Mouse (Mus musculus): ENCODE data around the gene Spon1. TPM values are rescaled to one million over a fixed set of nuclear protein-coding genes. Genes with fewer than 3 reads are reported as not detected.

Spon1 gene
- polyA plus RNA-seq, 1 experiment: 1.2 TPM

DNA sequence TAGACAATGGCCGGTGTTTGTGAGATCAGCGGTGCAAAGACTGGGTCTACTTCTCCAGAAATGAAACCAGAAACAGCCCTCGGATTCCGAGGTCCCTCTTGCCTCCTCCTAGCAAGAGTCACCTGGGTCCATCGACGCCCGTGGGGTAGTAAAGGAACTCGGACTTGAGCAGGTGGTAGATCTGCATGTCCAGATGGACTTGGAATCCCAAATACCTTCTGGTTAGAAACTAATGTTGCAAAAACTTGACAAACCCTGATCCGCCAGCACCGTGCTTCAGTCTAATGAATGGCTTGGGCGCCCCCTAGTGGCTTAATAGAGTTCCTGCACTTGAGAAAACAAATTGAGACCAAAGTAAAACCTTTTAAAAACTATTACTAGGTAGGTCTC lies 254.9 kb downstream of the Spon1 start:
- no peaks in the 10 kb centered on the region for H3K36me3 ChIP-seq (ENCODE audit: control insufficient read depth, insufficient read depth, low read length)
- H3K27ac ChIP-seq (ENCODE audit: insufficient read depth, low read length): no peak overlapping the region
- H3K4me1 ChIP-seq (ENCODE audit: control insufficient read depth, insufficient read depth, insufficient read length): no peaks in the 10 kb centered on the region; the same call in 1 of the 2 replicates
- peak; percentile 27 to 54 for DNase-seq (ENCODE audit: low read depth in 1 of 2, low spot score in 2 of 2)
- TF ChIP-seq CTCF (IDR thresholded peaks at IDR 0.05; ENCODE audit: extremely low read depth, insufficient read depth, insufficient read length, insufficient replicate concordance) (peak; percentile 50; the same call in 1 of the 2 replicates), POLR2A (IDR thresholded peaks at IDR 0.05; ENCODE audit: low read depth, low read length) (no peak)
- peak overlapping the region; percentile 65 for H3K4me3 ChIP-seq (ENCODE audit: extremely low read depth, insufficient read depth, insufficient read length)
- WGBS: 1% methylated on average over 11 of the region's 11 CpGs
- H3K27me3 ChIP-seq (ENCODE audit: control insufficient read depth, insufficient read depth, low read length): no peaks in the 10 kb centered on the region

DNA sequence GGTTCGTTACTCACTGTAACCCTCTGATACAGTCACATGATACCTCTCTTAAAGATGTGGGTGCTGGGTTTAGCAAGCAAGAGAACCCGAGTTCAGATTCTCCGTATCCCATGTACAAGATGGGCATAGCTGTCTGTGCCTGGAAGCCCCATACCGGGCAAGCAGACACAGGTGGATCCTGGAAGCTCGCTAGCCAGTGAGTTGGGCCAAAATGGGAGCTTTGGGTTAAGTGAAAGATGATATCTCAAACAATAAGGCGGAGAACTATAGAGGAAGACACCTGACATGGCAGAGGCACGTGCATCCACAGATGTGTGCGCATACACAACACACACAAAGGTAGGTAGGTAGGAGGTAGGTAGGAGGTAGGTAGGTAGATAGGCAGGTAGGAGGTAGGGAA lies 261.1 kb downstream of the Spon1 start:
- TF ChIP-seq POLR2A (IDR thresholded peaks at IDR 0.05; ENCODE audit: low read depth, low read length) (no peak), CTCF (IDR thresholded peaks at IDR 0.05; ENCODE audit: extremely low read depth, insufficient read depth, insufficient read length, insufficient replicate concordance) (no peak)
- H3K4me3 ChIP-seq (ENCODE audit: extremely low read depth, insufficient read depth, insufficient read length): no peak overlapping the region
- no peak for DNase-seq (ENCODE audit: low read depth in 1 of 2, low spot score in 2 of 2)
- H3K4me1 ChIP-seq (ENCODE audit: control insufficient read depth, insufficient read depth, insufficient read length): no peaks in the 10 kb centered on the region
- no peak overlapping the region for H3K27ac ChIP-seq (ENCODE audit: insufficient read depth, low read length)
- no peaks in the 10 kb centered on the region for H3K27me3 ChIP-seq (ENCODE audit: control insufficient read depth, insufficient read depth, low read length)
- H3K36me3 ChIP-seq (ENCODE audit: control insufficient read depth, insufficient read depth, low read length): no peaks in the 10 kb centered on the region
- WGBS: 89% methylated on average over 8 of the region's 8 CpGs

DNA sequence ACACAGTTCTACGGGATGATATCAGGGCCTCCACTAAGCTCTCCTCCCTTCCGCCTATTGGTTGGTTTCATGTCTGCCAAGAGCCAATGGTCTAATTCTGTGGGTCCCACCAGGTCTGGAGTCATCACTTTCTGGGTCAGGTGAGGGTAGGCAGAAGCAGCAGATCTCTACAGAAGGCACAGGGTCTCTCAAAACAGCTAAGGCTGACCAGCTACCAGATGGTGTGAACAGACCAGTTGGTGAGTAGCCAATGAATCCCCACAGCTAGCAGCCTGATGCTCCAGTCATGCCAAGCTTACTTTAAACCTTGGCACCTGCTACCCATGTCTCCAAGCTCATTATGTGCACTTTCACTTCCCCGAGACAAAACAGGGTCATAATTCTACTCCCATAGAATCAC lies 261.6 kb downstream of the Spon1 start:
- TF ChIP-seq POLR2A (IDR thresholded peaks at IDR 0.05; ENCODE audit: low read depth, low read length): no peak
- TF ChIP-seq CTCF (IDR thresholded peaks at IDR 0.05; ENCODE audit: extremely low read depth, insufficient read depth, insufficient read length, insufficient replicate concordance): no peak
- WGBS: 81% methylated on average over 3 of the region's 3 CpGs
- H3K36me3 ChIP-seq (ENCODE audit: control insufficient read depth, insufficient read depth, low read length): no peaks in the 10 kb centered on the region
- H3K27me3 ChIP-seq (ENCODE audit: control insufficient read depth, insufficient read depth, low read length): no peaks in the 10 kb centered on the region
- no peak overlapping the region for H3K4me3 ChIP-seq (ENCODE audit: extremely low read depth, insufficient read depth, insufficient read length)
- H3K27ac ChIP-seq (ENCODE audit: insufficient read depth, low read length): no peak overlapping the region
- no peaks in the 10 kb centered on the region for H3K4me1 ChIP-seq (ENCODE audit: control insufficient read depth, insufficient read depth, insufficient read length)
- DNase-seq (ENCODE audit: low read depth in 1 of 2, low spot score in 2 of 2): no peak

DNA sequence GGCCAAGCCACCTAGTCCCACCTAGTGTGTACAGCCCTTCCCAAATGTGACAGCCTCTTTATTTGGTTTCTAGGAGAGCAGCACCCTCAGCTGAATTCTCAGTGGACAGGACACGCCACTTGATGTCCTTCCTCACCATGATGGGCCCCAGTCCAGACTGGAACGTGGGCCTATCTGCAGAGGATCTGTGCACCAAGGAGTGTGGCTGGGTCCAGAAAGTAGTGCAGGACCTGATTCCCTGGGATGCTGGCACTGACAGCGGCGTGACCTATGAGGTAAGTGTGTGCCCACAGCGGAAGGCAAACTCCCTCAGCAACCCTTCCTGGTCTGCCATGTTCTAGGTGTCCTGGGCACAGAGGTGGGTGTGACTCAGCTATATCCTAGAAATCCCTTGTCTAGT lies 263.0 kb downstream of the Spon1 start:
- Histone ChIP-seq H3K36me3 (ENCODE audit: control insufficient read depth, insufficient read depth, low read length) (no peaks in the 10 kb centered on the region), H3K27me3 (ENCODE audit: control insufficient read depth, insufficient read depth, low read length) (no peaks in the 10 kb centered on the region), H3K4me1 (ENCODE audit: control insufficient read depth, insufficient read depth, insufficient read length) (no peaks in the 10 kb centered on the region), H3K4me3 (ENCODE audit: extremely low read depth, insufficient read depth, insufficient read length) (no peak overlapping the region), H3K27ac (ENCODE audit: insufficient read depth, low read length) (no peak overlapping the region)
- no peak for DNase-seq (ENCODE audit: low read depth in 1 of 2, low spot score in 2 of 2)
- 89% methylated on average over 5 of the region's 5 CpGs for WGBS
- TF ChIP-seq POLR2A (IDR thresholded peaks at IDR 0.05; ENCODE audit: low read depth, low read length): no peak
- no peak for TF ChIP-seq CTCF (IDR thresholded peaks at IDR 0.05; ENCODE audit: extremely low read depth, insufficient read depth, insufficient read length, insufficient replicate concordance)

DNA sequence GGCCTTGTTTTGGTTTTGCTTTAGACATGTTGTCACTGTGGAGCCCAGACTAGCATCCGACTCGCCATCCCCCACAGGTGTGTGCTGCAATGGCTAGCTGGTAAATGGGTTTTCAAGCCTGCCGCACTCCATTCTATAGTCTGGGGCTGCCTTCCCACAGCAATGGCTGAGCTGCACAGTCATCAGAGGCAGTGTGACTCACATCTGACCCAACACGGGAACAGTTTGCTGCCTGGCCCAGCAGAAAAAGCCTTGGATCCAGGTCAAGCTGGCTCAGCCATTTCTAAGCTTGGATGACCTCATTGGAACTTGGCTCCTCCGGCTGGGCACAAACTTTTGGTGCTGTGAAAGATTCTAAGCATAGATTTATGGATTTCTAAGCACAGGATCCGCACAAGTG lies 263.8 kb downstream of the Spon1 start:
- H3K4me1 ChIP-seq (ENCODE audit: control insufficient read depth, insufficient read depth, insufficient read length): no peaks in the 10 kb centered on the region
- no peak overlapping the region for H3K4me3 ChIP-seq (ENCODE audit: extremely low read depth, insufficient read depth, insufficient read length)
- no peaks in the 10 kb centered on the region for H3K36me3 ChIP-seq (ENCODE audit: control insufficient read depth, insufficient read depth, low read length)
- no peak overlapping the region for H3K27ac ChIP-seq (ENCODE audit: insufficient read depth, low read length)
- no peaks in the 10 kb centered on the region for H3K27me3 ChIP-seq (ENCODE audit: control insufficient read depth, insufficient read depth, low read length)
- no peak for TF ChIP-seq CTCF (IDR thresholded peaks at IDR 0.05; ENCODE audit: extremely low read depth, insufficient read depth, insufficient read length, insufficient replicate concordance)
- TF ChIP-seq POLR2A (IDR thresholded peaks at IDR 0.05; ENCODE audit: low read depth, low read length): no peak
- WGBS: 83% methylated on average over 6 of the region's 6 CpGs
- DNase-seq (ENCODE audit: low read depth in 1 of 2, low spot score in 2 of 2): no peak

DNA sequence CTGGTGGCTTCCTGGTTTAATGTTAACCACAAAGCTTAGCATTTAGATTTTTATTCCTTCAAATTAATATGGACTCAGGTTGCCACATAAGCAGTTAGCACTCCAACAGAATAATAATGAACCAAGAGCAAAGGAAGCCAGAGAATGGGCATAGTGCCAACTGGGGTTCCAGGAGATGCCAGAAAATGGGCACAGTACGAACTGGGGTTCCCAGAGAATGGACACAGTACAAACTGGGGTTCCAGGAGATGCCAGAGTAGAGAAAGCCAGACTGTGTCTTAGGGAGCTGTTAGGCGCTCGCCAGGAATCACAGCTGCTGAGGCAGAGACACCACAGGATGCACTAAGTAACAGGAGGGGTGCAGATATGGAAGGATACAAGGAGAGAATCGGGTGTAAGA lies 271.4 kb downstream of the Spon1 start:
- H3K4me3 ChIP-seq (ENCODE audit: extremely low read depth, insufficient read depth, insufficient read length): no peak overlapping the region
- TF ChIP-seq POLR2A (IDR thresholded peaks at IDR 0.05; ENCODE audit: low read depth, low read length) (no peak), CTCF (IDR thresholded peaks at IDR 0.05; ENCODE audit: extremely low read depth, insufficient read depth, insufficient read length, insufficient replicate concordance) (no peak)
- no peaks in the 10 kb centered on the region for H3K4me1 ChIP-seq (ENCODE audit: control insufficient read depth, insufficient read depth, insufficient read length)
- DNase-seq (ENCODE audit: low read depth in 1 of 2, low spot score in 2 of 2): no peak
- WGBS: 80% methylated on average over 4 of the region's 4 CpGs
- H3K27ac ChIP-seq (ENCODE audit: insufficient read depth, low read length): no peak overlapping the region
- H3K36me3 ChIP-seq (ENCODE audit: control insufficient read depth, insufficient read depth, low read length): peaks cover 7% of the 10 kb centered on the region
- no peaks in the 10 kb centered on the region for H3K27me3 ChIP-seq (ENCODE audit: control insufficient read depth, insufficient read depth, low read length)

DNA sequence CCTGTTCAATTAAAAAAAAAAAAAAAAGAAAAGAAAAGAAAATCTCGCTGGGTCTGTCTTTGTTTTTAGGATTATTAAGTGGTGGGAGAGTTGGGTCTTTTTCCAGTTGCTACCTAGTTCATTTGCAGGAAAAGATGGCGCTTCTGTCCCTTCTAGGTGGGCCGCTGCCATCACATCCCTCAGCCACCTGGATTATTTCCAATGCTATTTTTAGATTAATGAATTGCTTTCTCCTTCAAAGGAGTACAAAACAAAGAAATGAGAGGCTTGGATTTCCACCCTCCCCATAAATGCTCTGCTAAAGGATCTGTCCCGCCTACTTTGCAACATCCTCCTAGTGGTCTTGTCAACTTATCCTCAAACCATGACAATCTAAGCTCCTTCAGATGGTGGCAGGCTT lies 275.6 kb downstream of the Spon1 start:
- 92% methylated on average over 4 of the region's 4 CpGs for WGBS
- no peak for DNase-seq (ENCODE audit: low read depth in 1 of 2, low spot score in 2 of 2)
- no peak overlapping the region for H3K27ac ChIP-seq (ENCODE audit: insufficient read depth, low read length)
- TF ChIP-seq POLR2A (IDR thresholded peaks at IDR 0.05; ENCODE audit: low read depth, low read length): no peak
- TF ChIP-seq CTCF (IDR thresholded peaks at IDR 0.05; ENCODE audit: extremely low read depth, insufficient read depth, insufficient read length, insufficient replicate concordance): no peak
- no peaks in the 10 kb centered on the region for H3K27me3 ChIP-seq (ENCODE audit: control insufficient read depth, insufficient read depth, low read length)
- H3K4me3 ChIP-seq (ENCODE audit: extremely low read depth, insufficient read depth, insufficient read length): no peak overlapping the region
- no peaks in the 10 kb centered on the region for H3K4me1 ChIP-seq (ENCODE audit: control insufficient read depth, insufficient read depth, insufficient read length)
- peaks cover 9% of the 10 kb centered on the region for H3K36me3 ChIP-seq (ENCODE audit: control insufficient read depth, insufficient read depth, low read length)
